Mouse (Mus musculus) liver, embryonic 14.5 days (tissue): ENCODE results near the gene 3100002H09Rik. TPM values are rescaled to one million over a fixed set of nuclear protein-coding genes. Genes with fewer than 3 reads are reported as not detected.

Experiments
- ATAC-seq: fragments of 200-750 bp; cut with Nextera tagmentation; 2 replicates; pipeline ENCODE4 v1.8.0; 2017; ENCODE audit warnings: moderate number of reproducible peaks, mild to moderate bottlenecking, moderate library complexity; ENCODE audit not compliant: insufficient read depth
- DNase-seq, 3 experiments: peaks; one replicate each; pipeline ENCODE4 v3.0.0-alpha.2; 2012 to 2013; ENCODE audit warnings: low read depth in 3 of 3, low spot score in 3 of 3
- H3K27ac ChIP-seq: fragments of 300-500 bp; sonication (generic); 2 replicates; pipeline ENCODE4 v1.5.1; 2014; ENCODE audit warnings: moderate library complexity, mild to moderate bottlenecking, control low read depth, inconsistent platforms
- H3K27me3 ChIP-seq: fragments of 300-500 bp; sonication (generic); 2 replicates; pipeline ENCODE4 v1.6.1; 2014; ENCODE audit warnings: mild to moderate bottlenecking, low read length, moderate library complexity; ENCODE audit not compliant: control insufficient read depth, insufficient read depth
- H3K36me3 ChIP-seq: fragments of 300-500 bp; sonication (generic); replicated peaks from 2 replicates; pipeline ENCODE4 v1.6.1; 2014; ENCODE audit warnings: low read depth; ENCODE audit not compliant: control insufficient read depth, insufficient read depth
- H3K4me1 ChIP-seq, 2 experiments: fragments of 200-500 bp in 1 of 2; fragments of 300-500 bp in 1 of 2; sonication (generic) in 1 of 2; replicated peaks; 2 replicates each; pipeline ENCODE4 v1.6.1; 2012 to 2014; ENCODE audit warnings: antibody characterized with exemption in 1 of 2, inconsistent platforms in 1 of 2, low read length in 1 of 2; ENCODE audit not compliant: control insufficient read depth in 2 of 2, insufficient read depth in 2 of 2
- H3K4me2 ChIP-seq: fragments of 300-500 bp; sonication (generic); 2 replicates; pipeline ENCODE4 v1.6.1; 2014; ENCODE audit warnings: low read depth, mild to moderate bottlenecking, control low read depth, moderate library complexity
- H3K4me3 ChIP-seq, 2 experiments: fragments of 200-500 bp in 1 of 2; fragments of 300-500 bp in 1 of 2; sonication (generic) in 1 of 2; 2 replicates each; pipeline ENCODE4 v1.5.1; 2012 to 2014; ENCODE audit warnings: low read depth in 2 of 2, low read length in 2 of 2, mild to moderate bottlenecking in 2 of 2, control low read depth in 1 of 2, inconsistent platforms in 1 of 2, moderate library complexity in 1 of 2; ENCODE audit not compliant: insufficient read depth in 1 of 2
- H3K9ac ChIP-seq: fragments of 300-500 bp; sonication (generic); replicated peaks from 2 replicates; pipeline ENCODE4 v1.6.1; 2014; ENCODE audit warnings: mild to moderate bottlenecking, control low read depth, moderate library complexity
- H3K9me3 ChIP-seq: fragments of 300-500 bp; sonication (generic); 2 replicates; pipeline ENCODE4 v1.6.1; 2016; ENCODE audit warnings: low read length, mixed read lengths; ENCODE audit not compliant: control insufficient read depth
- CTCF ChIP-seq: IDR thresholded peaks from 2 replicates; pipeline ENCODE4 v1.5.1; 2016; ENCODE audit warnings: antibody characterized with exemption, low read depth, control low read depth
- EP300 ChIP-seq: IDR thresholded peaks from 2 replicates; pipeline ENCODE4 v1.6.1; 2016; ENCODE audit warnings: antibody characterized with exemption, low read depth
- WGBS: fragments of 180-500 bp; shearing (Covaris S2); extraction: QIAGEN DNeasy Blood & Tissue Kit; methylation state at CpG from one replicate; pipeline ENCODE4 v1.1.7; 2014; ENCODE audit not compliant: insufficient replicate concordance; 5-methylcytosine and 5-hydroxymethylcytosine counted together
- polyA plus RNA-seq, 2 experiments: library from polyadenylated mRNA; depleted of rRNA in 1 of 2; stranded (reverse) in 1 of 2; unstranded in 1 of 2; fragments of >200 nt; fragmentation: Nextera tagmentation in 1 of 2; extraction: Ambion mirVana in 1 of 2; gene quantifications; 2 replicates each; pipeline versions ENCODE4 v1.2.1 to v1.2.3; 2012 to 2014

The 3100002H09Rik gene
- polyA plus RNA-seq, 2 experiments: not detected

GRCm38 (mm10) chr4:124644974-124645433 lies 34.4 kb upstream of the 3100002H09Rik start:
- Histone ChIP-seq H3K9ac (no peak overlapping the region; the same call in 1 of the 2 replicates), H3K27me3 (peaks cover 20% of the 10 kb centered on the region), H3K36me3 (no peaks in the 10 kb centered on the region), H3K4me1 (peaks cover 14 to 23% of the 10 kb centered on the region in 2 experiments), H3K4me2 (peak overlapping the region; percentile 39), H3K27ac (peak overlapping the region; percentile 22; the same call in 1 of the 2 replicates), H3K9me3 (no peaks in the 10 kb centered on the region), H3K4me3 (no peak overlapping the region)
- DNase-seq: peak; percentile 47 to 60 (median 60)
- WGBS: 3% methylated on average over 3 of the region's 3 CpGs
- peak; percentile 99 for ATAC-seq
- TF ChIP-seq CTCF (peak; percentile 45), EP300 (peak; percentile 50)

DNA sequence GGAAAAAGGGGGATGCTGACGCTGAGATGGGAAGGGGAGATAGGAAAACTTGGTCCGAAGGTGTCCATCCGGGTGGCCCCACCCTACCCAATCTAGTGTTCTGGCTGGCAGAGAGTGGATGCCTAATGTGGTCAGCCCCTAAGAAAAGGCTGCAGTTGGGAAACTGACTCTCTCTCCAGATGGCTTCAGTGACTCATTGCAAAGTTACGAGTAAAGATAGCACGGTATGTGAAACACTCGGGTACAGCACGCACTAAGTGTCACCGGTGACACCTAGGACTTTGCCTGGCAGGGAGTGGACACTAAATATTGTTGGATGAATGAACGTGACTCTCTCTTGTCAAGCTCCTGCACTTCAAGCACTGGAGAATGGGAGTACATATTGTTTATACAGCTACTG lies 33.3 kb upstream of the 3100002H09Rik start:
- 69% methylated on average over 9 of the region's 9 CpGs for WGBS
- no peak for DNase-seq
- no peak overlapping the region for H3K9ac ChIP-seq
- H3K4me2 ChIP-seq: no peak overlapping the region
- H3K27ac ChIP-seq: no peak overlapping the region
- ATAC-seq: no peak
- TF ChIP-seq EP300 (no peak), CTCF (no peak)
- no peak overlapping the region for H3K4me3 ChIP-seq
- peaks cover 14 to 23% of the 10 kb centered on the region in 2 experiments for H3K4me1 ChIP-seq
- no peaks in the 10 kb centered on the region for H3K9me3 ChIP-seq
- peaks cover 22% of the 10 kb centered on the region for H3K27me3 ChIP-seq
- H3K36me3 ChIP-seq: no peaks in the 10 kb centered on the region

DNA sequence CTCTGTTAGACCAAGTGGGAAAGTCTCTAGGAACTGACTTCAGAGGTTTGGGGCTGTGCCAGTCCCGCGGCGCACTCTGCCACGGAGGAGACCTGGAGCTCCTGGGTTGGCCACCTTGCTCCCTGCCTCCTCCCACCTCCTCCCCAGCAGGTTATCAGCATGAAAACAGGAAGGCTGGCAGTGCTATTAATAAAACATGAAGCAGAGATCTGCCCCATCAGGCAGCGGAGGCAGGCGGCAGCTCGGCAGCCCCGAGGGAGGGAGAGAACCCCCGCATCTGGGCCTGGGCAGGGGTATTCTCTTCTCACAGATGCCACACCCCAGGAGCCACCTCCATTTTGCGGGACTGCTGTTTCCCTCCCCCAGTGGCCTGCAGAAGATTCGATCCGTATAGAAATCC lies 29.1 kb upstream of the 3100002H09Rik start:
- Histone ChIP-seq H3K4me3 (no peak overlapping the region), H3K9me3 (no peaks in the 10 kb centered on the region), H3K4me1 (peaks cover 1 to 7% of the 10 kb centered on the region in 2 experiments), H3K4me2 (no peak overlapping the region), H3K27me3 (peaks cover 8% of the 10 kb centered on the region), H3K27ac (no peak overlapping the region), H3K9ac (no peak overlapping the region), H3K36me3 (no peaks in the 10 kb centered on the region)
- 21% methylated on average over 12 of the region's 12 CpGs for WGBS
- no peak for DNase-seq
- ATAC-seq: no peak
- no peak for TF ChIP-seq CTCF
- TF ChIP-seq EP300: no peak

DNA sequence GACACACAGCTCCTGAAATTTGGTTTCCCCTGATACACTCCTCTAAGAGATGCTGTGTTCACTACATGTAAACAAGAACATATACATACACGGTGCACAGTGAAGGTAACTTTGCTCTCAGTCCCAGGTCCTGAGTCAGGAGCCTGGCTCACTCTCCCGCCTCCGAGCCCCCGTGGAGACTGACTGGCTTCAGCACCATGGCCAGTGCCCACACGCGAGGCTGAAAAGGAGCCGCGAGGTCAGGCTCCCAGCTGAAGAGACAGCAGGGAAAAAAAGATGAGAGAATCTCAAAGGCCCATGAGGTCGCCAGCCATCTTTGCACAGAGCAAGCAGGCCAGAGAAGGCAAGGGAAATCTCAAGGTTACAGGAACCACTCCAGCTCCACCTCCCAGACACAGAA lies 22.7 kb upstream of the 3100002H09Rik start:
- no peak overlapping the region for H3K9ac ChIP-seq
- no peak for TF ChIP-seq CTCF
- no peak for TF ChIP-seq EP300
- DNase-seq (no peak), ATAC-seq (no peak)
- H3K36me3 ChIP-seq: no peaks in the 10 kb centered on the region
- no peak overlapping the region for H3K4me3 ChIP-seq
- H3K27ac ChIP-seq: no peak overlapping the region
- H3K4me2 ChIP-seq: no peak overlapping the region
- no peaks in the 10 kb centered on the region for H3K4me1 ChIP-seq
- H3K27me3 ChIP-seq: no peaks in the 10 kb centered on the region
- no peaks in the 10 kb centered on the region for H3K9me3 ChIP-seq
- 9% methylated on average over 9 of the region's 9 CpGs for WGBS

DNA sequence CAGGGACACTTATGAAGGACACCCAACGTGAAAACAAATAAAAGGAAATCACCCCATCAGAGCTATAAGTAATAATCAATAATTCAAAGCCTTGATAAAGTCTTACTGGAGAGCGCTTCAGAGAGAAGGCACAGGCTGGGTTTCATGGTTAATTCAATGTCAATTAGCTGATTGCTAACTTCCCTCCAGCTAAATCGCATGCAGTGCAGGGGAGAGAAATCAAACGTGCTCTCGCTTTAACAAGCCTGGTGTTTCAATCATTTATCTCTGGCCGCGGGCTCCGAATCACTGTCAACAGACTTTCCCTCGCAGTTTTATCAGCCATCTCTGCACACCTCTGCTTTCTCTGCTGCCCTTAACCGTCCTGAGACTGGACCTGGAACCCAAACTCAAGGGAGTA lies 22.3 kb upstream of the 3100002H09Rik start:
- ATAC-seq: no peak
- 62% methylated on average over 10 of the region's 10 CpGs for WGBS
- Histone ChIP-seq H3K36me3 (no peaks in the 10 kb centered on the region), H3K4me1 (no peaks in the 10 kb centered on the region), H3K9ac (no peak overlapping the region), H3K4me3 (no peak overlapping the region), H3K27ac (no peak overlapping the region), H3K27me3 (no peaks in the 10 kb centered on the region), H3K9me3 (no peaks in the 10 kb centered on the region), H3K4me2 (no peak overlapping the region)
- TF ChIP-seq EP300 (no peak), CTCF (no peak)
- DNase-seq: no peak
